Mouse (Mus musculus) ES-Bruce4 (cell line): Measurements from ENCODE around the gene Ccdc130. TPM values are rescaled to one million over a fixed set of nuclear protein-coding genes. Genes with fewer than 3 reads are reported as not detected.

Experiments
- H3K27ac ChIP-seq: 2 replicates; pipeline ENCODE4 v1.5.1; 2012; ENCODE audit warnings: low read length, inconsistent platforms; ENCODE audit not compliant: insufficient read depth
- H3K27me3 ChIP-seq: 2 replicates; pipeline ENCODE4 v1.6.1; 2012; ENCODE audit warnings: mild to moderate bottlenecking, low read length, inconsistent platforms; ENCODE audit not compliant: control insufficient read depth, poor library complexity, insufficient read depth, severe bottlenecking
- H3K36me3 ChIP-seq: 2 replicates; pipeline ENCODE4 v1.6.1; 2012; ENCODE audit warnings: inconsistent platforms, mild to moderate bottlenecking, low read length, moderate library complexity; ENCODE audit not compliant: control insufficient read depth, poor library complexity, insufficient read depth, severe bottlenecking
- H3K4me1 ChIP-seq: one replicate; pipeline ENCODE4 v1.8.1; 2011; ENCODE audit warnings: low read length; ENCODE audit not compliant: control insufficient read depth, insufficient read depth
- H3K4me3 ChIP-seq: 2 replicates; pipeline ENCODE4 v1.5.1; 2011; ENCODE audit warnings: low read depth, mild to moderate bottlenecking, low read length
- H3K9ac ChIP-seq: 2 replicates; pipeline ENCODE4 v1.6.1; 2012; ENCODE audit warnings: low read depth, mild to moderate bottlenecking, inconsistent platforms; ENCODE audit not compliant: poor library complexity, severe bottlenecking
- H3K9me3 ChIP-seq: replicated peaks from 2 replicates; pipeline ENCODE4 v1.6.1; 2012; ENCODE audit warnings: mild to moderate bottlenecking, low read length, inconsistent platforms; ENCODE audit not compliant: control insufficient read depth, poor library complexity, insufficient read depth, severe bottlenecking
- CTCF ChIP-seq: IDR thresholded peaks from one replicate; pipeline ENCODE4 v1.8.1; 2011; ENCODE audit warnings: low read depth, low read length
- EP300 ChIP-seq: IDR thresholded peaks from 2 replicates; pipeline ENCODE4 v1.6.1; 2011; ENCODE audit warnings: low read depth, low read length; ENCODE audit not compliant: insufficient read depth
- POLR2A ChIP-seq: IDR thresholded peaks from one replicate; pipeline ENCODE4 v1.8.1; 2011; ENCODE audit warnings: low read length; ENCODE audit not compliant: insufficient read depth
- polyA plus RNA-seq: library from polyadenylated mRNA; stranded (reverse); fragments of >200 nt; gene quantifications from 2 replicates; pipeline ENCODE4 v1.2.4, GENCODE M21; 2011; ENCODE audit warnings: low read depth; ENCODE audit not compliant: missing spikeins, insufficient read depth, insufficient read length

Gene Ccdc130
- polyA plus RNA-seq, 1 experiment: 21.3 TPM

DNA sequence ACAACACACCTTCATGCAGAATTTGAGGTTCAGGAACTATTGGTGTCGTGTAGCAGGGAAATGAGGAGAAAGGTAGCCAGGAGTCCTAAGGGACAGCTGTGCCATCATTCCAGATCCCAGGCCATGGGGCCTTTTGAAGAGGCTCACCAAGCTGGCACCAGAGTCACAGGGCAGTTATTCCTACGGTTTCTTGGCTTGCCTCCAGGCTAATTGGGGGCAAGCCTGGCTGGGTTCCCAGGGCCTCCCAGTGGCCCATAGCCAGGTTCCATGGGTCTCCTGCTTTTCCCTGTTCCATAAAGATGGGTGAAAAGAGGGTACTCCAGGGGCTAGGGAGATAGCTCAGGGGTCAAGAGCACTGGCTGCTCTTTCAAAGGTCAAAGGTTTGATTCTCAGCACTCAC is 28.4 kb downstream of the Ccdc130 start:
- no peak for TF ChIP-seq CTCF
- no peak for TF ChIP-seq EP300
- no peak for TF ChIP-seq POLR2A

DNA sequence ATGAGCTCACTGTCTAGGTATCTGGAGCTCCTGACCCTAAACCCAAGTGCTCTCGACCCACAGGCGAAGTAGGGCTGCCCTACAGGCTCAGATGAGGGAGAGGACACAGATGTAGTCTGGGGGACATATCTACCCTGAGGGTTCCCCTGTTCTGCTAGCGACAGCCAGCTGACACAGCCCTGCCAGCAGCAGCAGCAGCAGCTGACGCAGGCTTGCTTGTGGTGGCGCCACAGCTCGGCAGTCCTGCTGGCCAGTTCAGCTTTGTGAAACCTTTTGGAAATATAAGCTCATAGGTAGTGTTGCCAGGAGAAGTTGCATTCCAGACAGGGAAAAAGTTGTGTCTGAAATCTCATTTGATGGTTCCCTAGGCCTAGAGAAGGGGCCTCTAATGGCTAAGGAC is 29.0 kb downstream of the Ccdc130 start:
- Histone ChIP-seq H3K27ac (no peak overlapping the region), H3K27me3 (no peaks in the 10 kb centered on the region), H3K9me3 (no peaks in the 10 kb centered on the region), H3K9ac (no peak overlapping the region), H3K4me1 (peaks cover 2% of the 10 kb centered on the region), H3K4me3 (no peak overlapping the region), H3K36me3 (peaks cover 10% of the 10 kb centered on the region)
- TF ChIP-seq EP300 (no peak), CTCF (no peak), POLR2A (no peak)

More for the DNA sequence above, 28.4 kb downstream of the Ccdc130 start:
- no peaks in the 10 kb centered on the region for H3K27me3 ChIP-seq
- no peak overlapping the region for H3K4me3 ChIP-seq
- H3K9ac ChIP-seq: no peak overlapping the region
- peaks cover 2% of the 10 kb centered on the region for H3K4me1 ChIP-seq
- H3K36me3 ChIP-seq: peaks cover 17% of the 10 kb centered on the region
- H3K27ac ChIP-seq: no peak overlapping the region
- no peaks in the 10 kb centered on the region for H3K9me3 ChIP-seq

DNA sequence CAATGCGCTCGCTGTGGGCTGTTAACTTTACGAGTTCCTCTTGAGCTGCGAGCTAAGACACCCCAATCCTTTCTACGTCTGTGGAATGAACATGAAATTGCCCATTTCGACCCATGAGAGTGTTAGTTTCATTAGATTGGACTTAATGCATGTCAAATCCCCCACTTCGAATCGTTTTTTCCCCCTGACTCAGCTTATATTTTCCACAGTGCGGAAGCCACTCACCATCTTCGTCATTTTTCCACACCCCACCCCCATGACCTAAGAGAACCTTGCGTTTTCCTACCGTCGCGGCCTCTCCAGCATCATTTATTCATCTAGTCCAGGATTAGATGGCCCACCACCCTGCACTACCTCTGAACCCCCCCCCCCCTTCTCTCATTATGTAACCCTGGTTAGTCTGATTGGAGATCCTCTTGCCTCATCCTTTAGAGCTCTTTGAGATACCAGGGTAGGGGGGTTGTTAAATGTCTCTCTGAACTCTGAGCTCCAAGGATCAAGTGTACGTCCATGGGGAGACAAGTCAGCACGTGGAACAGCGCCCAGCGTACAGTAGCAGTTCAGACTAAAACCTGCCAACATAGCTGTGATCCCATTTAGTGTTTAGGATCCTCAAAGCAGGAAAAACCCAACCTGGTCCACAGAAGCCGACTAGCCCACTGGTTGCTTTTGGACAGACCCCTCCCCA is 32.5 kb downstream of the Ccdc130 start:
- no peaks in the 10 kb centered on the region for H3K27me3 ChIP-seq
- H3K9me3 ChIP-seq: no peaks in the 10 kb centered on the region
- H3K4me1 ChIP-seq: peaks cover 2% of the 10 kb centered on the region
- H3K4me3 ChIP-seq: peak overlapping the region; percentile 80
- TF ChIP-seq POLR2A: no peak
- no peak for TF ChIP-seq CTCF
- no peak for TF ChIP-seq EP300
- H3K27ac ChIP-seq: peak overlapping the region; percentile 86
- H3K36me3 ChIP-seq: no peaks in the 10 kb centered on the region
- peak overlapping the region; percentile 40 for H3K9ac ChIP-seq

DNA sequence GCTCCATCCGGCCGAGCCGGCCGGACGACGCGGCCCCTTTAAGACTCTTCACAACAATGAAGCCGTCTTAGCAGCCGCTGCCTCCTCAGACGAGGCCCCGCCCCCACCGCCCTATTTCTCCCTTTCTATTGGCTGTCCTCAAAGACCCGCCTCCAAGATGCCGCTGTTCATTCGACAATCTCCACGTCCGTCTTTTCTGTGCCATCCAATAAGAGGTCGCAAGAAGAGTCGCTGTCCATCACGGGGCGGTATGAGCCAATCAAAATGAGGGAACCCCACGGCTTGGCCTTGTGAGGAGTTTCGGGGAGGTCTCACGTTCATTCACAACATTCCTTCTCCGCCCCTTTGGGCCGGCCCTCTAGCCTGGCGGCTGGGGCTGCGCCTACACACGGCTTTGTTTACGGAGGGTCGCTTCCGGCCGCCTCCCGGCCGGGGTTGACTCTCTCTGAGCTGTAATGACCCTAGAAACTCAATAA is 33.1 kb downstream of the Ccdc130 start, which contains the start of gene Zswim4:
Zswim4 (minus strand) TSS at position 58 of the 476 bp plus-strand sequence.
- Histone ChIP-seq H3K9me3 (no peaks in the 10 kb centered on the region), H3K4me1 (peaks cover 2% of the 10 kb centered on the region), H3K27ac (peak within 1 kb of the TSS; percentile 86), H3K9ac (peak within 1 kb of the TSS; percentile 95), H3K36me3 (no peaks in the 10 kb centered on the region), H3K27me3 (no peaks in the 10 kb centered on the region), H3K4me3 (peak within 1 kb of the TSS; percentile 80)
- TF ChIP-seq EP300 (no peak), CTCF (no peak), POLR2A (no peak)

DNA sequence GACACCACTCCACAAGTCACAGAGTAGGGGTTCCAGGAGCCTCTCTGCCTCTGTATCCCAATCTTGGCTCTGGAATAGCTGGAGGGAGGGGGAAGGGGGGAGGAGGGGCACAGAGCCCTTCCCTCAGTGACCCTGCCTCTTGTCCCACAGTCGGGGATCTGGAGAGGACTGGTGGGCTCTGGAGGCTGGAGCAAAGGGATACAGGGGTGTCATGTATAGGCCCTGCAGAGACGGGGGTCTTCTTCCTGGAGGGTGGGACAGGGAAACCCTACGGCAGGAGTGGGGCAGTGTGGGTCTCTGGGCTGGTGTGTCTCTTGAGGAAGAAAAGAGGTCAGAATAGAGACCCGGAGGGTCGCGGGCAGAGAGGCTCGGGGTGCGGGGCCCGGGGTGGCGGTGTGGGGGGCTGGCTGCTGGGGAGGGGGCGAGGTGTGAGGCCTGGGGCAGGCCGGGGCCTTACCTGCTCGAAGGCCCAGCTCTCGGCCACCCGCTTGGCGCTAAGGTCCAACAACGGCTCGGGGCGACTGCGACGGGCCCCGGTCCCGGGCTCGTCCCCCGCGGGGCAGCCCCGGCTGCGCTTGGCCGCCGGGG is 33.7 kb downstream of the Ccdc130 start:
- Histone ChIP-seq H3K4me1 (peaks cover 2% of the 10 kb centered on the region), H3K9me3 (no peaks in the 10 kb centered on the region), H3K27ac (no peak overlapping the region), H3K36me3 (no peaks in the 10 kb centered on the region), H3K9ac (peak overlapping the region; percentile 95), H3K27me3 (no peaks in the 10 kb centered on the region), H3K4me3 (peak overlapping the region; percentile 72)
- TF ChIP-seq EP300: no peak
- no peak for TF ChIP-seq CTCF
- no peak for TF ChIP-seq POLR2A
